Mouse (Mus musculus) naive thymus-derived CD4-positive, alpha-beta T cell, adult 2 months (primary cell): ENCODE results near the gene Dclre1b.
"Not testable (repeated sequence)": the region's sequence is repeated elsewhere in the genome, so short reads cannot be mapped to it uniquely, and the experiment has no call there.

Experiments used
- DNase-seq: peaks from one replicate; pipeline ENCODE4 v3.0.0-alpha.2; 2011; ENCODE audit warnings: low read depth

Gene Dclre1b

DNA sequence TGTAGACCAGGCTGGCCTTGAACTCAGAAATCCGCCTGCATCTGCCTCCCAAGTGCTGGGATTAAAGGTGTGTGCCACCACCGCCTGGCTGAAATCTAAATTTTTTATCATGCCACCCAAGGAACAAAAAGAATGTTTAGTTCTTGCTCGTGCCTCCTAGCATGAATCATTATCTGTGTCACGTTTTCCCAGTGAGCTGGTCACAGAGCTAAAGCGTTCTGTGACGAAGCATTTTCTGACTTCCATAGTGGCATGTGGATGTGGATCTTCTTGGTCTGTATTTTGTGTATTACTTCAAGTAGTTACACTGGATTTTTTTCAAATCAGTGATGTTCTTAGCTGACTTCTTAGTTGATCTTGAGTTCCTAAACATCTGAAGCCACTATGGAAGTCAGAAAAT is 1.7 kb upstream of the Dclre1b start:
- DNase-seq: no peak

DNA sequence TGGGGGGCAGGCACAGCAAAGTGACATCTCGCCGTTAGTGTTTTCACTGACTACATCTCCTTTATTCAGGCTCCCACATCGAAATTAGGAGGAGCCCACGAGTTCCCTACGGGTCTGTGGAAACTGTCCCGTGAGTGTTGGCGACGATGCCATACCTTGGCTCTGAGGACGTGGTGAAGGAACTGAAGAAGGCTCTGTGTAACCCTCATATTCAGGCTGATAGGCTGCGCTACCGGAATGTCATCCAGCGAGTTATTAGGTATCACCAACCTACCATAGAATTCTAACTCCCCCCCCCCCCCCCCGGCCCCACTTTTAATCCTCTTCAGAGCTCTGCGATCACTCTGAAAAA is 531 bp upstream of the Dclre1b start:
- no peak for DNase-seq

DNA sequence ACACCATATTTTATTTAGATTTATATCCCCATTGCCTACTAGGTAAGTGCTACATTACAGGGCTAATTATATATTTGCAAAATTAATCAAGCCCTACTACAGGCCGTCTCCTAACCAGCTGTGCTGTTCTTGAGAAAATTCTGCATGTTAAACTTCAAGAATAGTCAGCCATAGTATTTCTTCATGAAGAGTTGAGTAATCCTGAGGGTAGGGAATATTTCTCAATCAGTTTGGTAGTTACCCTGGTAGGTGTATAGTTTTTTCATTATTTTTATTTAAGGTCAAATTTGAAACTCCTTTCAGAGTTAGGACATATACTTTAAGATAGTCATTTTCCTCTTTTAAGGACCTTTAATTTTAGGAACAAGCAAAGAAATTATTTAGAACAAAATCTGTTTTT is 3.6 kb downstream of the Dclre1b start:
- no peak for DNase-seq

DNA sequence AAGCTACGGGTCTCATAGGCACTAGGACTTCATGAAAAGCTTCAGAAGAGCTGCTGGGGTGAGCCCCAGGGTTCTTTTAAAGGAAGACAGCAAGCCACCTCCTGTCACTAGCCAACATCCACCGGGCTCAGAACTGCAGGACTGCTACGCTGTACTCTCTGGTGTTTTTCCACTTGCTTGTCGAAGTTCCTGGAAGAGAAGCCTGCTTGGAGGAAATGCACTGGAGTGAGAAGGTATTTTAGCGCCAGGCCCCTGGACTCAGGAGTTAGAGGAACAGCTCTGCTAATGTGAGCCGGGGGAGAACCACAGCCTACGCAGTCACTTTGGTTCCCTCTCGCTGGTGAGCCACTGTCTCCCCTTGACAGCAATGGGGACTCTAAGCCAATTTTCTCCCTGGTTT is 6.4 kb downstream of the Dclre1b start:
- peak; percentile 52 for DNase-seq

DNA sequence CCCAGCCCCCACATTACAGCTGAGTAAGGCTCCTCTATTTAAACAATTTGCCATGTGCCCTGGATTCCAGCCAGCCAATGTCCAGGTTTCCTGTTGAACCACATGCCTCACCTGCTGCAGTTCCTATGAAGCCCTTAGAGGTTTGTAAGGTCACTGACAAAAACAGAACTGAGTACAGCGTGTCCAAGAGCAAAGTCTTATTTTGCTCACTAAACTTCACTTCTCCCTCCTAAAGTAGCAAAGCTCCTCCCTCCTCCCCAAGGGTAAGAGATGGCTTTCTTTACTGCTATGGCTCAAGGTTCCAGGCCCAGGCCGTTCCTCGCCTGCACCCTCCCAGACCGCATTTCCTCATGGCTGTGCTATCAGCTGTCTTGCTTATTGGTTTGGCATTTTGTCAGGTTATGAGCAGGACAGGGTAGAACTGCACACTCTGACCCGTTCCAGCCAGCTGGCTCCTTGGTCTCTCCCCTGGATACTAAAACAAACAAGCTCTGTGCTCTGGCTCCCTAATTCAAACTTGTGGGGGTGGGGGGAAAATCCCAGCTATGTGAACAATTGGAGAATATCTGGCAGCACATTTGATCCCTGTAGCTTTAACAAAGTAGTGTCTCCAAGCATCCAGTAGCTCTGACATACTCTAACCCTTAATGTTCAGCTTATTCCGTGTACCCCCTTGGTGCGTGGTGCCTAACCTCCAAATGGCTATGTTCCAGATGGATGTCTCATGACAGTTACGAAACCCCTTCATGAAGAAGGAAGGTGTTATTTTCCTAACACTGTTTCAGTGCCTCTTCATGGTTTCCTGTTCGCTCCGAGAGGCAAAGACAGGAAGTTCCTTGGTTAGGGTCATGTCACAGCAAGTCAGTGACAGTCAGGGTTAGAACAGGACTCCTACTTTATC is 7.4 kb downstream of the Dclre1b start:
- peak; percentile 83 for DNase-seq

DNA sequence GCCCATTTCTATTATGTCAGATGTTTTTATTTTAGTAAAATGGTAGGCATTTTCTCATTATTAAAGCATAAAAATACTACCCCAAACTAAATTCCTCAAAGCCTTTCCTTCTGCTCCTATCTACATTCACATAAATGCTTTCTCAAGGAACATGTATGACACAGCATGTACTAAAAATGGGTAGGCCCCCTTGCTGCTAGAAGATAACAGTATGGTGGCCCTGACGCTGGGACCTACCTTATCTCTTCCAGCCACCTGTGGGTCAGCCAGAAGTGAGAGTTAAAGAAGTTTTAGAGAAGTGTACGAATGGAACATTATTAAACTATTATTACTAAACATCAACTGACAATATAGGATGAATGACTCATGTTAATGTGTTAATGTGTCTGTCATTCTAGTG is 9.7 kb downstream of the Dclre1b start:
- DNase-seq: no peak

DNA sequence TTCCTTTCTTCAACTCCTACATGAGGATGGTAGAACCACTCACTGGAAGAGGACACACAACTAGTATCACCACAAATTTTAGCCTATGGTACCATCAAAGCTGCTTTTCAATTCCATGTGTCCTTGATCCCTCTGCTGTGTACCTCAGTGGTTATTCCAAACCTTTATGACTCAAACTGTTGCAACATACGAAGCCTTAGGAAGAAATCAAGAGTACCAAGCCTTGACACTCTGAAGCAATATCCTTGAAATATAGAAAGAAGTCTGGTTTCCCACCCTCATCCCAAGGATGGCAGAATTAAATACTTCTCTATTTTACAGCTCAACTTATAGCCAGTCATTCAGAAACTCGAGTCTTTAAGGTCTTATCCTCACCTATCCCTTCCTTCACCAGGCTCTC is 12.9 kb downstream of the Dclre1b start:
- no peak for DNase-seq

DNA sequence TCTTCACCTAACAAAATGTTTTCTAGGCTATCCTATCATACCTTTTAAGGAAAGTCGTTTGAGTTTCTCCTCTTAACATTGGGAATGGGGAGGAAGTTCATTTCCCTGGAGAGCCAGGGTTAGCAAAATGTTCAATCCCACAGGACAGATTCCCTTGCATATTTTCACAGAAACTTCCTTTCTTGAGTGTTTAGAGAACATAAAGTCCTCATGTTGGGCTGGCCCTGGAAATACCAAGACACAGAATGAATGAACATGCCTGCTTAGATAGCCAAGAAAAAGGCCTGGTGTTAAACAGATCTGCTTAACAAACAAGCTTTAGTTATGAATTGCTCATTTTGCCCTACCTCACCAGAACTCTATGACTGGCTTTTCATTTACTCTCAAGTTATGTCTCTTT is 16.7 kb downstream of the Dclre1b start:
- DNase-seq: no peak

DNA sequence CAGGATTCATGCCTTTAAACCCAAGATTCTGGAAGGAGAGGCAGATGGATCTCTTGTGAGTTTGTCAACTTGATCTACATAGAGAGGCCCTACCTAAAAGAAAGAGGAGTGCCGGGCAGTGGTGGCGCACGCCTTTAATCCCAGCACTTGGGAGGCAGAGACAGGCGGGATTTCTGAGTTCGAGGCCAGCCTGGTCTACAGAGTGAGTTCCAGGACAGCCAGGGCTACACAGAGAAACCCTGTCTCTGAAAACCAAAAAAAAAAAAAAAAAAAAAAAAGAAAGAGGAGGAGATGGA is 17.2 kb downstream of the Dclre1b start:
- not testable (repeated sequence) for DNase-seq

DNA sequence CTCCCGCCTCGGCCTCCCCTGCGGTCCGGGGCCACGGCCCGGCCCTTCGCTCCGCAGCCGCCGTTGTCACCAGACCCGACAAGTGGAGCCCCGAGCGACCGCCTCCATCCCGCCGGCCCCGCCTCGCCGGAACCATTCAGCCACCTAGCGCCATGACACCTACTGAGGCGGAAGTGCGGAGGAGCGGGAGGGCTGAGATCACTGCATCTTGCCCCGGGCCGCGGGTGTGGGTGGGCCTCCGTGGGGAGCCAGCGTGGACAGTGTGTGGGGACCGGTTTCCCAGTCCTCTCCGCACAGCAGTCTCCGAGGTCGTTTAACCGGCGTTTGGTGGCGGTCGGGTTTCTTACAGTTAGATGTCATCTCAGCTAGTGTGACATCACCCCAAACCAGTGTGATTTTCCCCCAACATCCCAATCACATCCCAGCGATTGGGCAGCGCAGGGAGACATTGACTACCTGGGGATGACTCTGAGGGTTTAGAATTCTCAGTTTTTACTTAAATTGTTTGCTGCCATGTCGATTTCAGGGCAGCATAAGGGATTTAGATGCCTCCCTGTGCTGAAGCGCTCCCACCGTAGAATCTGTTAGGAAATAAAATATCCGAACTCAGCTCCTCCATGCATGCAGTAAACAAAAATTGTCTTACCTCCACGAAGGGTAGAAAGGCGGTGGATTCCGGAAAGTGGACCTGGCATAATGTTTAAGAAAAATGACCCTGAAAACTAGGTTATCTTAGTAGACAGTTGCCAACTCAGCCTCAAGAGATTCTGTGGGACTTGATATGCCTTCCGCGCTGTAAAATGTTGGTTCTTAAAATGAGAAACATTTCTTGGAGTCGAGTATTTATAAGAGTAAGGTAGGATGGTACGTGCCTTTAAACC is 17.8 kb downstream of the Dclre1b start, which contains the start of gene Hipk1:
TSS of gene Hipk1 (minus strand) at position 334 of the 881 bp plus-strand sequence.
- peak; percentile 94 for DNase-seq

DNA sequence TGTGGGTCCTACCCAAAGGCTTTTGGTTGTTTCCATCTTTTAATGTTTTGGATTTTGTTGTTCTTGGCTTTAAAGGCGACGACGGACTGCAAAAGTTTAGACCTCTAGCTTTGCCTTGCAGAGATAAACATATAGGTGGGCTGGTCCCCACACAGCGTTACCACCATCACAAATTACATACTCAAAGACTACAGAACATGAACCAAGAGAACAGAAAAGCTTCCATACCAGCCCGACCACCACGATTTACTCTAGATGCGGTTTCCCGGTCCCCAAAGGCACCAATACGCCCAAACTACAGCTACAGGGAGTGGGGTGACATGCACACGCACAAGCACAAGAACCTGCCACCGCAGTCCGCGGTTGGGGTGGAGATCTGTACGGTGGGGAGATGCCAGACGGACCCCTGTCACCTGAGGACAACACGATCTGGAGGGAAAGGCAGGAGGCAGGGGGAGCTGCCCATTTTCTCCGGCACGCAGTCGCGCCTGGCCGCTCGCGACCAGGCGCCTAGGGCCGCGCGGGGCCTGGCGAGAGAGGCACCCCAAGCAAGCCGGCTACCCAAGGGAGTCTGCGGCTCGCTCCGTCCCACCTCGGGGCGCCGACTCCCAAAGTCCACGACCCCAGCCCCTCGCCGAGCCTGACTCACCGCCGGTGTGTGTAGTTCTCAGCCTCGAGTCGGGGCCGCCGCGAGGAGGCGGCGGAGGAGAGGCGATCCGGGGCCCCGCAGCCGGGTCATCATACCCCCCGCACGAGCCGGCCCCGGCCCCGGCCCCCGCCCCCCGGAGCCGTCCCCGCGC is 18.7 kb downstream of the Dclre1b start:
- DNase-seq: peak; percentile 67

DNA sequence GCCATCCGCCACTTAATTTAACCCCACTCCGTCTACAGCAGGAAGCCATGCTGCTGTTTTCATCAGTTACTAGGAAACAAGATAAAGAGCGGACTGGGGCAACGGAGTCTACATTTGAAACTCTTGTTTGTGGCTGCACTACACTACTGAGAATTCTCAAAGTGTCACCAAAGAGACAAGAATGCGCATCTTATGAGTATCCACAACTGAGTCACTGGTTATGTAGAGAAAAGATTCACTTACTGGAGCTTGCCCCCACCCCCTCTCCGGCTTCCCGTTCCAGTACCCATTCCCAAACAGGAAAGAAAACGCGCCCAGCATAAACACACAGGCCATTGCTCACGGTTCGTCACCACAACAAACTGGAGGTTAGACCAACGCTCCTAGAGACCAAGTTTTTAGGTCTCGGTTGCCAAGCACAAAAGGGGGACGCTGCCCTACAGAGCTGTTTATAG is 19.3 kb downstream of the Dclre1b start:
- DNase-seq: peak; percentile 84

DNA sequence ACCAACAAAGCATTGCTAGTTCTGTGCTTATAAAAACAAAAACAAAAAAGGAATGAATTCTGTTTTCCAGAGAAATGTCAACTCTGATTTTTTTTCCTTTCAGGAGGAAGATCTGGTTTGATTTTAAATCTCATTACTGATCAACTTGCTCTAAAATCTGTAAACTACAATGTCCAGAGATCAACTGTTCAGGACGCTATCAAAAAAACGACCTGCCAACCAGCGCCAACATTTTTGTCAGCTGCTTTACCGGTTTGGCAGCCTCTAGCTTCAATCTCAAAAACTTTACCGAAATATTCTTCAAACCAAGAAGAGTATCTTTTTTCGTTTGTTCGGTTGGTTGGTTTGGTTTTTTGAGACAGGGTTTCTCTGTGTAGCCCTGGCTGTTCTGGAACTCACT is 20.1 kb downstream of the Dclre1b start:
- DNase-seq: no peak

DNA sequence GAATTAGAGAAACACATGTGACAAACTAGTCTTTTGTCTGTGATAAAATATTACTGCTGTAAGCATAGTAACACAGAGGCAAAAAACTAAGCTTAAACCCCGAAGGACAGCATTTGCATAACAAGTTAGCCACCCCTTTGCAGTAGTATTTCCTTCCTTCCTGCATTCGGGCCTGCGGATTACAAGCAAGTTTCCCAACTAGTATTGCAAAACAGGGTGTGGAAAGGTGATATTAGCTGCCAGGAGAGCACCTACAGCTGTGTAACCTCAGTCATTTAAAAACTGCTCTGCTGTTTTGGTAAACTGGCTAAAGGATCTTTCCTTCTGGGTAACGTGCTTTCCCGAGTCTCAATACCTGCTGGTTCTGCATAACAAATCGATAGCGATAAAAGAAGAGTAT is 22.0 kb downstream of the Dclre1b start:
- DNase-seq: no peak

DNA sequence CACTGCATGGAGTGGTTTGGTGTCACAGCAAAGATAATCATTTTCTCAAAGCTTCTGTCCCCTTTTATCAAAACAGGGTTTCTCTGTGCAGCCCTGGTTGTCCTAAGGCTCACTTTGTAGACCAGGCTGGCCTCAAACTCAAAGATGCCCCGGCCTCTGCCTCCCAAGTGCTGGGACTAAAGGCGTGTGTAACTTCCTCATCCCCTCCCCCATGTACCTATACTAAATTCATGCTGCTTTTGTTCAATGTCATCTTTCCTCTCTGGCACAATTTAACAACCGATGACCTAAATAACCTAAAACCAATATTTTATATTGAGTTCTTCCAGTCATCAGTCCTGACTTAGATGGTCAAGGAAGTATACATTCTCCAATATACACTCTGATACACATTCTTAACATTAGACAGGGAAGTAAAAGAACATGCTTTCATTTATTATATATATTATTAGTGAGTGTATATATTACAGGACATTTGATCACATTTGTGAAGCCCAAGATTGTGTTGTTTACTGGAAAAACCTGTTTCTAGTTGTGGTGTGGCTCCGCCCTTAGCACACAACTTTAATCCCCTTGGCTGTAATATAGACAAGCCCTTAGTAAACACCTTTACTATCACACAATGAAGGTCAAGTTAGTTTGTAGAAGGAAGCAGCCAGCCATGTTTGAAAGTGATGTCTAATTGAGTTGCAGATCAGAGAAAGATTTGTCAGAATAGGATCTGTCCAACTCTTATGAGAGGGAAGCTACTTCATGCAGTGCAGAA is 26.2 kb downstream of the Dclre1b start:
- DNase-seq: no peak

DNA sequence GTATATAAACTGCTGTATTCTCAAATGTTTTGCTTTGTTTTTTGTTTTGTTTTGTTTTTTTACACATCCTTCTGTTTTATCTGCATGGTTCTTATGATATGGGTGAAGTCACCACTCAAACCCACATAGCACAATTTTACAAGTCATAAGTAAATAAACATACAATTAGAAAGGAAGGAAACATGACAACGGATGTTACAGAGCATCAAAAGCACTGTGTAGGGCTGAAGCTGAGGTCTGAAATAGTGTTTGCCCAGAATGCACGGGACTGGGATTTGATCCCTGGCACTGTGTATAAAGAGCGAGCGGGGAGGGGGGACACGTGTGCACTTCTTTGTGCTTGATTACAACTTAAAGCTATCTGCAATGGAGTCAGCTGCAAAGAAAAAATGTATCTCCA is 28.5 kb downstream of the Dclre1b start:
- peak; percentile 56 for DNase-seq

DNA sequence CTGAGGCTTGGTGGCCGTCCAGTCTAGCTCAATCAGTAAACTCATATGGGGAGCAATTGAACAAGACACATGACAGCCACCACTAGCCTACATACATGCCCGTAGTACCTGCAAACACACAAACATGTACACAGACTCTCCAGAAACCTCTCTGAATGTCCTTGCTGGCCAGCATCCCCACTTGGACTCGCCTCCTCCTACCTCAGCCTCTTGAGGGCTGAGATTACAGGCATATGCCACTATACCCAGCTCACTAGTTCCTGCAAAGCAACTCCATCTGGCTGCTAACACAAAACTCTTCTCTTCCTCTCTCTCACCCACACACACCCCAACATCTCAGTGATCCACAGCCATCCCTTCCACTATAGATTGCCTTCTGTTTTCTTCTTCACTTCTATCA is 29.0 kb downstream of the Dclre1b start:
- no peak for DNase-seq

DNA sequence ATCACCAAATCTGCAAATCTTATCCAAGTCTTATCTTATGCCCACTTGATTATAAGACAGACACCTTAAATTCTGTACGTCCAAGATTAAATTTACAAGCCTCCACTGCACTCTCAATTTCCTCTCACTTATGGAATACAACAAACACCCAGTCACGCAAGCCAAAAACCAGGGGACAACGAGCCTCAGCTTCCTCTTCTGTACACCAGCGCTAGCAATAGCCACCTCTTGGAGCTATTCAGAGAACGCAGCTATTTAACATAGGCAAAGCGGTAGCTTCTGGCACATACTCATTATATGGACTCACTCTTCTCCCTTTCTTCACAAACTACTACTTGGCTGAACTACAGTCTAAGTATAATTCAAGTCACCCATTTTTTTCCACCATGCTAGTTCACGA is 30.1 kb downstream of the Dclre1b start:
- DNase-seq: no peak

DNA sequence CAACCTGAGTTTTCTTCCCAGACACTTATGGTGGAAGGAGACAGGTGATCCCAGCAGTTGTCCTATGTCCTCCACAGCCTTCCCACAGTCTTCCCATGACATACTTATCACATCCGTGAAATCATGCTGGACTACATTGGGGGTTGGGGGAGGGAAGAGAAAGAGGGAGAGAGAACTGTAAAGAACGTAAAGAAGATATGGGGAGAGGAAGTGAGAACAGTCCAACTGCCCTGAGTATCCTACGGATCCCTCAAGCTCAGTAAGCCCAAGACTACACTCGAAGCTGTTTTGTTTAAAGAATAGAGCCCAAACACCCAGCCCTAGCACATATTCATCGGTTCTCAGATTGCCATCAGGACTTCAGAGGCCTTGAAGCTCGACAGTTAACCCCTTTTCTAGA is 30.6 kb downstream of the Dclre1b start:
- DNase-seq: no peak

DNA sequence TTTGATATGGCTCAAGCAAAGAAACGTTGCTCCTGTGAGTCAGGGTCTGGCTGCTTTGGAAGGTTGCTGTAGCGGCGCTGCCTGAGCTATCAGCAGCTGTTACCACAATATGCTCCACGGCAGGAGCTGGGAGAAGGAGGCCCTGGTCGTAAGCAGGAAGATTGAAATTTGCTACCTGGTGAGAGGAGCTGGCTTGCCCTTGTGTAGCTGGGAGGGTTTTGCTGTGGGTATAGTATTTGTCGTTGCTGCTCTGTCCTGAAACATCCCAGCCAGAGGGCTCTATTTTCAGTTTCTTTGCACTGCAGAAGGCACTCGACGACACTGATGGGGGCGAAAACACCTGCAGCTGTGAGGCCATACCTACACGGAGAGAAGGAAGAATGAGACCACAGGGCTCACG is 31.3 kb downstream of the Dclre1b start:
- peak; percentile 40 for DNase-seq

DNA sequence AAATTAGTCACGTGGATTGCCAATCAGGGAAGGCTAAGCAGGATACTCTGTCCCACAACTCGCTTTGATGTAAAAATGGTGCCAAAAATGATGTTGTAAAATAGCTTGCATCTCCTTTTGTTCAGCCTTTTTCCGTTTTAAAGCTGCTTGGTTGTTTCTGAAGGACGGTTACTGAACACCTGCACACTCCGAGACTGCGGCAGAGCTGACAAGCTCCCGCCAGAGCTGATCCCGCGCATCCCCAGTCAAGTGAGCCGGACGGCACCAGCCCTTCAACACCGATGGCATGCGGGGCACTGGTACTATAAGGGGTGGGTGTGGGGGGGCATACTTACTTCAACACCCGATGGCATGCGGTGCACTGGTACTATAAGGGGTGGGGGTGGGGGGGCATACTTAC is 35.2 kb downstream of the Dclre1b start:
- peak; percentile 65 for DNase-seq

DNA sequence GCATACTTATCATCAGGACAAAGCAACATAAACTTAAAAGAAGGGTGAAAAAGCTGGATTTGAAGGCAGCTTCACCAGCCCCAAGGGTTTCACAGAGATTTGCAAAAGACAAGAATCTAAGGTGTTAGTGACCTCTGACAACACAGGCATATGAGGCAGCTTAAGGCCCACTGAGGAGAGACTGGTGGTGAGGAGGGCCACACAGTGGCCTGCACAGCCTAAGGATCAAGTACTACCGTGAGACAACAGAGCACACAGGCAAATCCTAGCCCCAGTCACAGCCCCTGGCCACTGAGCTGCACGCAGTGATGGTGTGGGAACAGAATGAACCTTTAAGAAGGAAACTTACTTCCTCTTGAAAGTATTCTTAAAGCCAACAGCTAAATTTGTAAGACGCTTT is 35.7 kb downstream of the Dclre1b start:
- peak; percentile 47 for DNase-seq
